In the genomic region with DNA sequence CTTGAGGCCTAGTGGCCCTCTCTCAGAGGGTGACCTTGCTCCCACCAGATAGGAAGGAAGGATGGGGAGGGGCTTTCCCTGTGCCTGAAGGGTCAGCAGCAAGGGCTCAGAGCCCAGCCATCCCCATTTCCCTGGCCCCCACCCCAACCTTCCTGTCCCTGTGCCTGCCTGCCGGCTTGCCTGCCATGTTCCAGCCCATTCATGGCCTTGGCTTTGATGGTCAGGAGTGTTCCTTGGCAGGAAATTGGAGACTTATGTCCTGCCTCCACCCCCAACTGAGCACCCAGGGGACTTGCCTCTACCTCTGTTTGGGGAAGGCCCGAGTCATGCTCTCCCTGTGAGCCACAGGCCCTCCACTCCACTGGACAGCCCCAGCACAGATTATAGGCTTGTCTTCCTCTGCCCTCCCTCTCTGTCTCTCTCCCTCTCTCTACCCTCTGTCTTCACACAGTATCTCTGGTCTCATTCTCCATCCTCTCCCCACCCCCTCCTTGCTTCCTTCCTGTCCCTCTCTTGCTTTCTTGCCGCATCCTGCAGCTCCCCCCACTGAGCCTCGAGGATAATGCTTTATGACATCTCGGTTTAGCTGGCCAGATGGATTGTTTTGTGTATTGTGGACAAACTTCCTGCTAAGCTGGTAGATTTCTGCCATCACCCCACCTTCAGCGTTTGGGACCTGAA, we compare ENCODE assay signal across 7 mouse cellular contexts. TPM values are rescaled to one million over a fixed set of nuclear protein-coding genes. Genes with fewer than 3 reads are reported as not detected.
DNase-seq lines count a peak whose midpoint lies in the region; ATAC-seq and TF ChIP-seq lines count a peak whose summit lies in the region.

No protein-coding gene starts in this region.

- H3K9me3 ChIP-seq in stomach, embryonic 14.5 days (ENCODE audit: control insufficient read depth, low read depth, low read length), result no peaks in the 10 kb centered on the region

- no peak for TF ChIP-seq CTCF in bone marrow macrophage, adult 2 months (IDR thresholded peaks at IDR 0.05; ENCODE audit: low read depth, low read length)
- TF ChIP-seq CTCF in liver, adult 2 months (IDR thresholded peaks at IDR 0.05; ENCODE audit: low read depth, low read length), result no peak

- no peak for TF ChIP-seq POLR2A in bone marrow macrophage, adult 2 months (IDR thresholded peaks at IDR 0.05; ENCODE audit: borderline replicate concordance, low read depth, low read length)
- no peak for TF ChIP-seq POLR2A in liver, adult 2 months (IDR thresholded peaks at IDR 0.05; ENCODE audit: extremely low read depth, insufficient read depth, low read length)

- peaks cover 3% of the 10 kb centered on the region; the same call in 1 of the 2 replicates for H3K79me2 ChIP-seq in liver, adult 2 months (ENCODE audit: control insufficient read depth, insufficient read depth, low read length)

- intact Hi-C loops in heart, postnatal 14 days (cut with DNase I), result no loop called here

- 67% methylated on average over 6 of the region's 6 CpGs for WGBS in liver, adult 2 months
- 31% methylated on average over 6 of the region's 6 CpGs for whole genome bisulfite sequencing in stomach, embryonic 14.5 days

- peaks cover 9% of the 10 kb centered on the region; the same call in 1 of the 2 replicates for H3K27me3 ChIP-seq in liver, adult 2 months (ENCODE audit: control insufficient read depth, insufficient read depth, low read length)
- peaks cover 8% of the 10 kb centered on the region; the same call in 1 of the 2 replicates for H3K27me3 ChIP-seq in stomach, embryonic 14.5 days (ENCODE audit: control insufficient read depth, insufficient read depth, low read length)

- peak; percentile 65 for DNase-seq in retina, postnatal 1 day
- DNase-seq in retina, embryonic 14.5 days (ENCODE audit: low spot score), result no peak
- peak; percentile 61 to 72 for DNase-seq in heart, postnatal 14 days
- DNase-seq in liver, adult 2 months (ENCODE audit: extremely low read depth, low read depth, low spot score), result peak; percentile 22
- DNase-seq in frontal cortex, postnatal 36 days (ENCODE audit: low spot score in 2 of 2), result no peak

- no peak overlapping the region for H3K9ac ChIP-seq in liver, adult 2 months (ENCODE audit: low read depth, low read length)
- H3K9ac ChIP-seq in stomach, embryonic 14.5 days (replicated peaks; ENCODE audit: low read depth, low read length), result no peak overlapping the region

- no peak for ATAC-seq in stomach, embryonic 14.5 days (ENCODE audit: insufficient number of reproducible peaks, insufficient read depth, low FRiP score, low read depth)

- peak overlapping the region; percentile 90 for H3K27ac ChIP-seq in bone marrow macrophage, adult 2 months (ENCODE audit: insufficient read depth, low read depth, low read length)
- H3K27ac ChIP-seq in liver, adult 2 months (replicated peaks; ENCODE audit: insufficient read depth, low read depth, low read length), result peak overlapping the region; percentile 83
- peak overlapping the region; percentile 88; the same call in 1 of the 2 replicates for H3K27ac ChIP-seq in stomach, embryonic 14.5 days (ENCODE audit: low read length)

- peaks cover 25% of the 10 kb centered on the region for H3K4me1 ChIP-seq in bone marrow macrophage, adult 2 months (ENCODE audit: control insufficient read depth, insufficient read depth, low read length)
- peaks cover 5% of the 10 kb centered on the region; the same call in 1 of the 2 replicates for H3K4me1 ChIP-seq in liver, adult 2 months (ENCODE audit: control insufficient read depth, insufficient read depth, low read length)
- H3K4me1 ChIP-seq in stomach, embryonic 14.5 days (ENCODE audit: control insufficient read depth, insufficient read depth, low read length), result peaks cover 46% of the 10 kb centered on the region

- no peaks in the 10 kb centered on the region for H3K36me3 ChIP-seq in liver, adult 2 months (ENCODE audit: control insufficient read depth, insufficient read depth, low read length)
- H3K36me3 ChIP-seq in stomach, embryonic 14.5 days (ENCODE audit: control insufficient read depth, insufficient read depth, low read length), result no peaks in the 10 kb centered on the region

- H3K4me3 ChIP-seq in bone marrow macrophage, adult 2 months (ENCODE audit: insufficient read depth, low read length), result no peak overlapping the region
- no peak overlapping the region for H3K4me3 ChIP-seq in liver, adult 2 months (ENCODE audit: insufficient read depth, low read depth, low read length)
- H3K4me3 ChIP-seq in stomach, embryonic 14.5 days (ENCODE audit: low read depth, low read length), result no peak overlapping the region

- no peak overlapping the region for H3K4me2 ChIP-seq in stomach, embryonic 14.5 days (replicated peaks; ENCODE audit: low read depth, low read length)

RNA-seq across cellular contexts. Expression of a gene that starts 1.5 kb away (rescaled TPM):
- 205 and 222 TPM in 2 replicates for polyA plus RNA-seq in bone marrow macrophage, adult 2 months (2012; ENCODE audit: insufficient read depth, insufficient read length, missing spikeins)
- total RNA-seq in heart, postnatal 14 days (2021), result 100 to 1,000 TPM; 113 to 133 TPM
- total RNA-seq in liver, adult 2 months (2014; rRNA removed), result 12.4 and 17.4 TPM in 2 replicates
- polyA plus RNA-seq in liver, adult 2 months (2012; rRNA removed), result 12.1 and 18.4 TPM in 2 replicates
- 43.1 and 44.5 TPM in 2 replicates for polyA plus RNA-seq in stomach, embryonic 14.5 days (2014; fragmentation: Nextera tagmentation; extraction: Ambion mirVana)

RNA-seq across cellular contexts. Expression of a gene that starts 51.6 kb away (rescaled TPM):
- not detected in 2 replicates for polyA plus RNA-seq in bone marrow macrophage, adult 2 months (2012; ENCODE audit: insufficient read depth, insufficient read length, missing spikeins)
- total RNA-seq in heart, postnatal 14 days (2021), result not detected
- total RNA-seq in liver, adult 2 months (2014; rRNA removed), result not detected in 2 replicates
- not detected in 2 replicates for polyA plus RNA-seq in liver, adult 2 months (2012; rRNA removed)
- not detected in 2 replicates for polyA plus RNA-seq in stomach, embryonic 14.5 days (2014; fragmentation: Nextera tagmentation; extraction: Ambion mirVana)

Comparison
In these comparisons a context has a peak if more than half of its experiments do, and no peak if none do; other contexts are left out.
1. DNase-seq: peak in retina, postnatal 1 day (single experiment), heart, postnatal 14 days (2 of 2) and liver, adult 2 months (single experiment); none in retina, embryonic 14.5 days (single experiment) and frontal cortex, postnatal 36 days (0 of 2).
2. Peak in every context shown above with its lines, with median percentiles within 50 percentile points of each other: H3K27ac ChIP-seq.